Mouse (Mus musculus) heart, embryonic 13.5 days (tissue): ENCODE data around the gene Qrsl1. TPM values are rescaled to one million over a fixed set of nuclear protein-coding genes. Genes with fewer than 3 reads are reported as not detected.
A peak's percentile ranks its signal among the peaks of the same experiment; 100 is the strongest.
"Not testable (repeated sequence)": the region's sequence is repeated elsewhere in the genome, so short reads cannot be mapped to it uniquely, and the experiment has no call there.

Experiments used
- ATAC-seq: fragments of 200-750 bp; cut with Nextera tagmentation; 2 replicates; pipeline ENCODE4 v1.8.0; 2017; ENCODE audit warnings: moderate TSS enrichment; ENCODE audit not compliant: insufficient number of reproducible peaks, low FRiP score, low TSS enrichment; ENCODE audit errors: extremely low read depth
- H3K27ac ChIP-seq: fragments of 300-500 bp; sonication (generic); replicated peaks from 2 replicates; pipeline ENCODE4 v1.5.1; 2015; ENCODE audit warnings: moderate library complexity, mild to moderate bottlenecking, inconsistent platforms
- H3K27me3 ChIP-seq: fragments of 300-500 bp; sonication (generic); replicated peaks from 2 replicates; pipeline ENCODE4 v1.6.1; 2015; ENCODE audit warnings: mild to moderate bottlenecking, inconsistent platforms
- H3K36me3 ChIP-seq: fragments of 300-500 bp; sonication (generic); 2 replicates; pipeline ENCODE4 v1.6.1; 2015; ENCODE audit warnings: mild to moderate bottlenecking, inconsistent platforms
- H3K4me1 ChIP-seq: fragments of 300-500 bp; sonication (generic); 2 replicates; pipeline ENCODE4 v1.6.1; 2015; ENCODE audit warnings: inconsistent platforms
- H3K4me2 ChIP-seq: fragments of 300-500 bp; sonication (generic); 2 replicates; pipeline ENCODE4 v1.6.1; 2015; ENCODE audit warnings: inconsistent platforms, mild to moderate bottlenecking, moderate library complexity
- H3K4me3 ChIP-seq: fragments of 300-500 bp; sonication (generic); 2 replicates; pipeline ENCODE4 v1.5.1; 2015; ENCODE audit warnings: moderate library complexity, mild to moderate bottlenecking, inconsistent platforms
- H3K9ac ChIP-seq: fragments of 300-500 bp; sonication (generic); 2 replicates; pipeline ENCODE4 v1.6.1; 2015; ENCODE audit warnings: inconsistent platforms, mild to moderate bottlenecking, moderate library complexity
- H3K9me3 ChIP-seq: fragments of 300-500 bp; sonication (generic); 2 replicates; pipeline ENCODE4 v1.6.1; 2016; ENCODE audit warnings: inconsistent platforms
- WGBS: fragments of 180-500 bp; shearing (Covaris S2); methylation state at CpG from one replicate; pipeline ENCODE4 v1.1.7; 2015; ENCODE audit warnings: mixed read lengths; 5-methylcytosine and 5-hydroxymethylcytosine counted together
- polyA plus RNA-seq: library from polyadenylated mRNA; unstranded; fragments of >200 nt; fragmentation: Nextera tagmentation; extraction: Ambion mirVana; gene quantifications from 2 replicates; pipeline ENCODE4 v1.2.1, GENCODE M21; 2015

The Qrsl1 gene
- 23.6 and 24.5 TPM in 2 replicates for polyA plus RNA-seq

DNA sequence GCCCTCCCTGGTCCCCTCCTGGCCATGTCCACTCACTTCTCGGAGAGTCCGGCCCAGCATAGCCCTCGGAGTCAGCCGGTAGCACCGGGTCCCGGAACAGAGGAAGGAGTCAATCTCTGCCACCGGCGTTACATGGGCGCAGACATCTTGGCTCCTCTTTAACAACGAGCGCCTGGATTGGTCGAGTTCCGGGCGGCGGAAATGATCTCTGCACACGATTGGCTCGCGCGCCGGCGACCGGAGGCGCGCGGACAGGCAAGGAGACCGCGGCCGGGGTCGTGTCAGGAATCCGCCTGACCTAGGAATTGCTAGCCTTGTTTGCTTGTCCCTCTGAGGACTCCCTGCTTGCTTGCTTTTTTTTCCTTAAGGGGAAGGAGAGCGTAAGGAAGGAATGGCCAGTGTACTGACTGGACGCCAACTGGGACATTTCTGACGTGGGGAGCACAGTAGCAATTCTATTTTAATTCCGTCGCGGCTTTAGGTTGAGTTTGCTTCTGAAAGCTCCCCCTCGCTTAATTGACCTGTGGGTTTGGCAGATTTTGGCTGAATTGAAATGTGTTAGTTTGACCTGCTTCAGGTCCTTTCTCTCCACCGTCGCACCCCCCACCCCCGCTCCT, at the start of gene Qrsl1, which contains the start of gene Rtn4ip1:
Qrsl1 (minus strand) TSS at position 168 of the 617 bp plus-strand sequence.
Rtn4ip1 (plus strand) TSS at position 230 of the 617 bp plus-strand sequence.
- Histone ChIP-seq H3K27me3 (no peaks in the 10 kb centered on the region), H3K27ac (peak within 1 kb of the TSS; percentile 88), H3K36me3 (peaks cover 11% of the 10 kb centered on the region; the same call in 1 of the 2 replicates), H3K4me2 (peak within 1 kb of the TSS; percentile 73), H3K9ac (peak within 1 kb of the TSS; percentile 86), H3K9me3 (no peaks in the 10 kb centered on the region), H3K4me3 (peak within 1 kb of the TSS; percentile 80), H3K4me1 (peaks cover 22% of the 10 kb centered on the region)
- peak; percentile 88 for ATAC-seq
- under 1% methylated on average over 40 of the region's 40 CpGs for WGBS

DNA sequence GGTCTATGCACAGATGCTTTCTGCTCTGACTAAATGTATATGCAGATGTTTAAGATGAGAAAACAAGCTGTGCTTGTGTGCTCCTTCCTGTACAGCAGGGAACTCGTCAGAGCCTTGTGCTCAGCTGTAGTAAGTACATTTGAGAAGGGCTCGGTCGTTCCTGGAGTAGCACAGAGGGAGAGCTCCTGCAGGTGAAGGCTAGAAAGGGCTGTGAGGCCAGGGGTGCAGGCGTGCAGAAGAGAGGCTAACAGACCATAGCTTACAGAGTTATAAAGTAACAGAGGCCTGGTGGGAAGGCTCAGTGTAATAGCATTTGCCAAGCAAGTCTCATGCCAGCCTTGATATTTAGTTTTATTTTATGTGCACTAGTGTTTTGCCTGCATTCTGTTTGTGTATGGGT, 43.9 kb upstream of the Qrsl1 start:
- Histone ChIP-seq H3K9me3 (no peaks in the 10 kb centered on the region), H3K4me1 (peaks cover 27% of the 10 kb centered on the region), H3K4me3 (no peak overlapping the region), H3K36me3 (peaks cover 28% of the 10 kb centered on the region), H3K27ac (no peak overlapping the region), H3K27me3 (no peaks in the 10 kb centered on the region), H3K9ac (no peak overlapping the region), H3K4me2 (no peak overlapping the region)
- 69% methylated on average over 4 of the region's 4 CpGs for WGBS
- ATAC-seq, result no peak

DNA sequence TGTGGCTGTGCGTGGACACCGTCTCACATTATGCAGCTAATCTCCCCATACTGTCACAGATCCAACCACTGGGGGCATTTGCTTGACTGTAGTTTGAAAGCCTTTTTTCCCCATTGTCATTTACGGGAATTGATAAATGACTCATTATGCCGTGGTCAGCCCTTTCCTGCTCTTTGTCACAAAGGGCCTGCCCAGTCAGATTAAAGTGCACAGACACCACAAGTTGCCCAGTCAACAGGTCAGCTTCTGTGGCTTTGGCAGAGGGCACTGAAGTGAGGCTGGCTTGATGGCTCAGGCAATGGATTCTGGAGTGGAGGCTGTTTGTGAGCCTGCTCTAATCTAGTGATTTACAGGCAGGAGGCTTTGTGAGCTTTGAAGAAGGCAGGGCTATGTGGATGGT, 42.2 kb upstream of the Qrsl1 start:
- Histone ChIP-seq H3K36me3 (peaks cover 25% of the 10 kb centered on the region), H3K9me3 (no peaks in the 10 kb centered on the region), H3K4me3 (no peak overlapping the region), H3K27me3 (no peaks in the 10 kb centered on the region), H3K27ac (no peak overlapping the region), H3K4me2 (no peak overlapping the region), H3K4me1 (peaks cover 27% of the 10 kb centered on the region), H3K9ac (no peak overlapping the region)
- no peak for ATAC-seq
- 48% methylated on average over 4 of the region's 4 CpGs for WGBS

DNA sequence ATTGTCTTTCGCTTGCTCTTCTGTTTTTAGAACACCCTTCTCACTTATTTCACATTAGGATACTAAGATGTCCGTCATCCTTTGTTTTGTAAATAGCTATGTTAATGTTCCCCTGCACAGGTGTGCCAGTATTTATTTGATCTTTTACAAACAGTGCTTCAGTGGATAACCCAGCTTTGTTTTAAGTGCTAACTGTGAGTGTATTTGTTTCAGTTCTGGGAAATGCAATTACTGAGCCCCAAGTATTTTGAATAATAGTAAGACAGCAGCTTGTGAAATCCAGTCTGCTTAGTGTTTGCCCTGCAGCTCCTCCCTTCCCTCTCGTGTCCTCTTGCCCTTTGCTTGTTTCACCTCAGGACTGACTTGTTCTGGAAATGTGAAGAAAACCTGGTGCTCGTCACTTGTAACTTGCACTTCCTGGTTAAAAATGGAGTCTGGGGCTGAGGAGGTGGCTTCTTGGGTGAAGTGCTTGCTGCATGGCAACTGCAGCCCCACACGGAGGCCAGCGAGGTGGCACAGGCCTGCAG, 37.7 kb upstream of the Qrsl1 start:
- Histone ChIP-seq H3K4me1 (peaks cover 15% of the 10 kb centered on the region), H3K9ac (no peak overlapping the region), H3K27ac (no peak overlapping the region), H3K9me3 (no peaks in the 10 kb centered on the region), H3K27me3 (no peaks in the 10 kb centered on the region), H3K36me3 (peaks cover 34% of the 10 kb centered on the region), H3K4me2 (no peak overlapping the region), H3K4me3 (no peak overlapping the region)
- no peak for ATAC-seq
- 72% methylated on average over 6 of the region's 6 CpGs for WGBS

DNA sequence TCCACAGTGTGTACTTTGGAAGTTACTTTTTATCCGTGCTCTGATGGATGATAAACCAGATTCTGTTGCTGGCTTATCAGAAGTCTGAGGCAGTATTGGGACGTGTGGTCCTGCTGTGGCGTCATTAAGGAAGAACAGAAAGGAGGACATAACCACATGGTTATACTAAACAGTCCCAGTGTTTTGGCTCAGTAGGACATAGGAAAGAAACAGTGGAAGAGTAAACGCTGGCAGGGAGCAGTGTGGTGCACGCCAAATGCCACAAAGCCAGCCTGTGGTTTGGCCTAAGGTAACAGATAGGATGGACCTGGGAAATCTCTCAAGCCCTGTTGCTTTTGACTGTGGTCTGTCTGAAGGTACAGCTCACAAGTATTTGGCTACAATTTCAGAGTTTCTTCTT, 27.1 kb upstream of the Qrsl1 start:
- no peak overlapping the region for H3K9ac ChIP-seq
- no peak overlapping the region for H3K4me2 ChIP-seq
- 70% methylated on average over 5 of the region's 5 CpGs for WGBS
- H3K4me3 ChIP-seq, result no peak overlapping the region
- peaks cover 45% of the 10 kb centered on the region for H3K36me3 ChIP-seq
- H3K9me3 ChIP-seq, result no peaks in the 10 kb centered on the region
- H3K4me1 ChIP-seq, result peaks cover 8% of the 10 kb centered on the region; the same call in 1 of the 2 replicates
- H3K27me3 ChIP-seq, result no peaks in the 10 kb centered on the region
- H3K27ac ChIP-seq, result no peak overlapping the region
- ATAC-seq, result no peak

DNA sequence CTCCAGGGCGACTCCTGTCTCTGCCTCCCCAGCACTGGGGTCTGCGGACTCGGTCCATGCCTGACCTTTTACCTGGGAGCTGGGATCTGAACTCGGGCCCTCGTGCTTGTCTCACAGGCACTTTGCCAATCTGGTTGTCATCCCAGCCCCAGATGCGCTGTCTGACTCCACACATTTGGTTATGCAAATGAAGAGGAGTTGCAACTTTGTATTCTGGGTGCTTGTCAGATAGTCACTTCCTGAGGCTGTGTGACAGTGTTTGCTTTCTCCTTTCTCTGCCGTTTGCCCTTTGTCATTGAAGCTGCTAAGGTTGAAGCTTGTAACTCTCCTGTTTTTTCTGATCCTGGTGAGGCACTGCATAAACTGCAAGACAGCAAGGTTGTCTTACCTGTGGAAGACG, 26.2 kb upstream of the Qrsl1 start:
- H3K27ac ChIP-seq, result no peak overlapping the region
- peaks cover 47% of the 10 kb centered on the region for H3K36me3 ChIP-seq
- no peak overlapping the region for H3K4me2 ChIP-seq
- no peak overlapping the region for H3K4me3 ChIP-seq
- 71% methylated on average over 8 of the region's 8 CpGs for WGBS
- no peaks in the 10 kb centered on the region for H3K27me3 ChIP-seq
- H3K9ac ChIP-seq, result no peak overlapping the region
- H3K4me1 ChIP-seq, result peaks cover 8% of the 10 kb centered on the region; the same call in 1 of the 2 replicates
- no peaks in the 10 kb centered on the region for H3K9me3 ChIP-seq
- no peak for ATAC-seq

DNA sequence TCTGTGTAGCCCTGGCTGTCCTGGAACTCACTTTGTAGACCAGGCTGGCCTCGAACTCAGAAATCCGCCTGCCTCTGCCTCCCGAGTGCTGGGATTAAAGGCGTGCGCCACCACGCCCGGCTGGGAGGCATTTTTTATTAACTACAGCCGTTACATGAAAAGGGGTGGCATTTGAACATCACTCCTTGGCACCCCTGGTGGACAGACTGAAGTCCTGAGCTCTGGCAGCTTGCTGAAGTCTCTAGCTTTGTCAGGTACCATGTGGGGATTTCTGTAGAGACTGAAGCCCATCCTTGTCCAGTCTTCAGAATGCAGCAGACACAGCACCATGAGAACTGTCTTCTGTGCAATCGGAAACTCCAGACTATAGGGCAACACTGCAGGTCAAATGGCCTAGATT, 24.2 kb upstream of the Qrsl1 start:
- H3K36me3 ChIP-seq, result peaks cover 39% of the 10 kb centered on the region
- not testable (repeated sequence) for H3K4me3 ChIP-seq, H3K4me2 ChIP-seq, H3K27me3 ChIP-seq, H3K9me3 ChIP-seq, H3K9ac ChIP-seq, ATAC-seq, H3K27ac ChIP-seq, H3K4me1 ChIP-seq
- 85% methylated on average over 9 of the region's 9 CpGs for WGBS

DNA sequence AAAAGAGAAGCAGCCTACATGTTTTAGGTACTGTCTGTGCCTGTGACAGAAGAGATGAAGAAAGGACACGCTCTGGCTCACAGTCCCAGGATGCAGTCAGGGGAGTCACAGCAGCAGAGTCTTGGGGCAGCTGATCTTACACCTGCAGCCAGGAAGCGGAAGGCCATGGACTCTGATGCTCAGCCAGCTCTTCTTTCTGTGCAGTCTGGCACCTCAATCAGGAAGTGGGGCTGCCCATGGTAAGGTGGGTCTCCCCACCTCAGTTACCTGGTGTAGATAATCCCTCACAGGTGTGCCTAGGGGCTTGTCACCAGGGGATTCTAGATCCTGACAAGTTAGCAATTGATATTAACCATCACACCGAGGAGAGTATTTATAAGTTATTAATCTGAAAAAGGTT, 21.6 kb upstream of the Qrsl1 start:
- Histone ChIP-seq H3K4me2 (no peak overlapping the region), H3K4me3 (no peak overlapping the region), H3K9ac (no peak overlapping the region), H3K36me3 (peaks cover 17% of the 10 kb centered on the region), H3K27me3 (no peaks in the 10 kb centered on the region), H3K9me3 (no peaks in the 10 kb centered on the region), H3K4me1 (peaks cover 8% of the 10 kb centered on the region; the same call in 1 of the 2 replicates), H3K27ac (no peak overlapping the region)
- 92% methylated on average over 3 of the region's 3 CpGs for WGBS
- ATAC-seq, result no peak

DNA sequence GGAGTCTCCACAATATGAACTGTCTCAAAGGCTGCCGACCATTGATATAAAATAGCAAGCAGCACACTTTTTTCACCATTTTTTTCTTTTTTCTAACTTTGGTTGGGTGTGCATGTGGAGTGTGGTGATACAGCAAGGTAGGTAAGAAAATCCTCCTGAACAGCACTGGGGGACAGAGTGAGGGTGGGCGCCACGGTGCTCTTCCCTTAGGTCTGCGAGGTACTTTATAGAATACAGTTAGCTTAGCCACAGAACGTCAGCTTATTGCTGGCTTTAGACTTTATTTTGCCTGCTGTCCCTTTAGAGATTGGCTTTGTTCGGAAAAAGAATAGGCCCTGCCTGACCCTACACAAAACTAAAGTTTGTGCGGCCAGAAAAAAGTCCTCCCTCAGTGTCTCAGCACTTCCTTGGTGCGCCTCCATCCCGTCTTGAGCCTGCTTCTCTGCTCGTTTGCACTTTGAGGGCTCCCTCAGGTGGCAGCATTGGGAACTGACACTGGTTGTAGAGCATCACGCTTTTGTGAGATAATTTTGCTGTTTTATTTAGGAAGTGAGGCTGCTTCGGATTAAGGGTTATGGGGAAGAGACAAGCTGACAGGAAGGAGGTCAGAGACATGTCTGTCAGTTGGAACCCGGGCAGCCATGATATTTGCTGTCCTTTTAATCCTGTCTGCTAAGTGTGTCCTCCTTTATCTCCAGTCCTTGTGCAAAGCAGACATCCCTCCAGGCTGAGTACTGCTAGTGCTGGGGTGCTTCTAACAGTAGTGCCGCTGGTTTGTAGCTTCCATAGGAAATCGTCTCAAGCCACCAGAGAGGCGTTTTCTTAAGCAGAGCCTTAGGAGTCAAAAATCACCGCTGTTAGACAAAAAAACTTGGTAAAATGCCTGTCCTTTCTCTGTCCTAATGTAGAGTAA, 17.4 kb upstream of the Qrsl1 start:
- Histone ChIP-seq H3K36me3 (peaks cover 15% of the 10 kb centered on the region), H3K27ac (no peak overlapping the region), H3K4me3 (no peak overlapping the region), H3K4me1 (peaks cover 11% of the 10 kb centered on the region), H3K9me3 (no peaks in the 10 kb centered on the region), H3K4me2 (no peak overlapping the region), H3K27me3 (no peaks in the 10 kb centered on the region), H3K9ac (no peak overlapping the region)
- no peak for ATAC-seq
- WGBS, result 38% methylated on average over 17 of the region's 17 CpGs

DNA sequence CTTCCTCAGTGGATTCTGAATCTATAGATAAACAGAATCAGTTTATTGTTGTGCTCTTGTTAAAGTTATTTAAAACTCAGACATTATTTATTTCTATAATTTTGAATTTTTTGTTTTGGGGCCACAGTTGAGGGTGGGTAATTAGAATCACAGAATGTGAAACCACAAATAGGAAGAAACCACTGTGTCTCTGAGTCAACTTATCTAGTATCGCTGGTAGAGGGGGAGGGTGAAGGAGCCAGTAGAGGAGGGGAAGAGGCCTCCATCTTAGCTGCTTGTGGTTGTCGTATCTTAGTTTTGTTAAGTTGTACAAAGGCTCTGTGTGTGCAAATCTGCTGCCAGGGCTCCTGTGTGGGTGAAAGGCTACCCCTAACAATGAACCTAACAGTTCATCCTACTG, 15.2 kb upstream of the Qrsl1 start:
- Histone ChIP-seq H3K4me2 (no peak overlapping the region), H3K9me3 (no peaks in the 10 kb centered on the region)
- WGBS, result 81% methylated on average over 2 of the region's 2 CpGs

DNA sequence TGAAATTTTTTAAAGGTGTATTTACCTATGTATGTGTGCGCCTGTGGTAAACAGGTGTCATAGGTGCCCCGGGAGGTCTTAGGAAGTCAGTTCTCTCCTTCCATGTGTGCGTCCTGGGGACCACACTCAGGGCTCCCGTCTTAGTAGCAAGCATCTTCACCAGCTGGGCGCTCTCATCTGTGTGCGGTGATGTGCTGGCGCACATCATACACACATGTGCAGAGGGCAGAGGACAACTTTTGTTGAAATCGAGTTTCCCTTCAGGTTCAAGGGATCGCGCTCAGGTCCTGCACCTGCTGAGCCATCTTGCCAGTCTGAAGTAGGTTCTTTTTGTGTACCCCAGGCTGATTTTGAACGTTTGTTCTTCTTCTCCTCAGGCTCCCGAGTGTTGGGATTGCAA, 14.6 kb upstream of the Qrsl1 start:
- Histone ChIP-seq H3K36me3 (peaks cover 6% of the 10 kb centered on the region), H3K27ac (no peak overlapping the region), H3K27me3 (no peaks in the 10 kb centered on the region), H3K4me3 (no peak overlapping the region), H3K9me3 (no peaks in the 10 kb centered on the region), H3K4me2 (no peak overlapping the region), H3K4me1 (peaks cover 11% of the 10 kb centered on the region), H3K9ac (no peak overlapping the region)
- WGBS, result 81% methylated on average over 12 of the region's 12 CpGs
- no peak for ATAC-seq

More for the DNA sequence above, 15.2 kb upstream of the Qrsl1 start:
- Histone ChIP-seq H3K4me1 (peaks cover 11% of the 10 kb centered on the region), H3K4me3 (no peak overlapping the region), H3K27me3 (no peaks in the 10 kb centered on the region), H3K27ac (no peak overlapping the region), H3K36me3 (peaks cover 10% of the 10 kb centered on the region), H3K9ac (no peak overlapping the region)
- no peak for ATAC-seq
